ENCODE assay signal across 8 mouse cellular contexts in genomic region chr13:58128768-58129671, GRCm38 (mm10). TPM values are rescaled to one million over a fixed set of nuclear protein-coding genes. Genes with fewer than 3 reads are reported as not detected.
A peak's percentile ranks its signal among the peaks of the same experiment; 100 is the strongest.
DNase-seq lines count a peak whose midpoint lies in the region; ATAC-seq lines count a peak whose summit lies in the region.

No protein-coding gene starts in this region.

- intact Hi-C loops in gastrocnemius, postnatal 36 days (cut with DNase I), result no loop called here
- intact Hi-C loops in left cerebral cortex, postnatal 25 days (cut with DNase I), result no loop called here

- H3K4me3 ChIP-seq in intestine, embryonic 16.5 days (ENCODE audit: low read length), result peak overlapping the region; percentile 98

- H3K9ac ChIP-seq in intestine, embryonic 16.5 days (ENCODE audit: low read depth, low read length), result peak overlapping the region; percentile 99

- under 1% methylated on average over 61 of the region's 83 CpGs for WGBS in intestine, embryonic 16.5 days

- DNase-seq in adrenal gland, adult 8-10 months, result peak; percentile 94
- DNase-seq in embryo, embryonic 11.5 days (ENCODE audit: low read depth, low spot score), result peak; percentile 89
- DNase-seq in gastrocnemius, postnatal 36 days, result peak; percentile 93 to 96
- peak; percentile 95 to 97 for DNase-seq in left cerebral cortex, postnatal 25 days (ENCODE audit: low spot score in 2 of 2)
- peak; percentile 96 for DNase-seq in mesoderm, embryonic 11.5 days (ENCODE audit: low read depth, low spot score)
- DNase-seq in right cerebral cortex, postnatal 25 days, result peak; percentile 98
- peak; percentile 93 to 96 for DNase-seq in urinary bladder, postnatal 36 days (ENCODE audit: low spot score in 2 of 2)

- H3K4me2 ChIP-seq in intestine, embryonic 16.5 days (ENCODE audit: low read depth, low read length), result peak overlapping the region; percentile 50

- peak; percentile 98 for ATAC-seq in intestine, embryonic 16.5 days

- no peaks in the 10 kb centered on the region for H3K27me3 ChIP-seq in intestine, embryonic 16.5 days (replicated peaks; ENCODE audit: control insufficient read depth, insufficient read depth, low read length)

- H3K36me3 ChIP-seq in intestine, embryonic 16.5 days (ENCODE audit: control insufficient read depth, insufficient read depth, low read length), result no peaks in the 10 kb centered on the region

- H3K4me1 ChIP-seq in intestine, embryonic 16.5 days (ENCODE audit: control insufficient read depth, insufficient read depth, low read length), result peaks cover 11% of the 10 kb centered on the region

- peak overlapping the region; percentile 98 for H3K27ac ChIP-seq in intestine, embryonic 16.5 days (ENCODE audit: low read length)

- no peaks in the 10 kb centered on the region for H3K9me3 ChIP-seq in intestine, embryonic 16.5 days (ENCODE audit: control insufficient read depth, low read length)

RNA-seq across cellular contexts. Expression of gene Hnrnpa0, which starts 0.7 kb away (rescaled TPM):
- total RNA-seq in adrenal gland, adult 8-10 months (2022), result 100 to 1,000 TPM; 104 to 131 (median 119) TPM
- 10 to 100 TPM; 30.3 to 36.8 TPM for total RNA-seq in gastrocnemius, postnatal 36 days (2021)
- 20.0 and 20.9 TPM in 2 replicates for polyA plus RNA-seq in intestine, embryonic 16.5 days (2015; fragmentation: Nextera tagmentation; extraction: Ambion mirVana)
- total RNA-seq in left cerebral cortex, postnatal 25 days (2021), result 100 to 1,000 TPM; 112 to 119 TPM

RNA-seq across cellular contexts. Expression of gene Klhl3, which starts 15.6 kb away (rescaled TPM):
- 1 to 10 TPM; 1.1 to 4.2 (median 3.2) TPM for total RNA-seq in adrenal gland, adult 8-10 months (2022)
- under 1 TPM; 0.49 to 0.54 TPM for total RNA-seq in gastrocnemius, postnatal 36 days (2021)
- polyA plus RNA-seq in intestine, embryonic 16.5 days (2015; fragmentation: Nextera tagmentation; extraction: Ambion mirVana), result 1.9 and 2.4 TPM in 2 replicates
- total RNA-seq in left cerebral cortex, postnatal 25 days (2021), result 10 to 100 TPM; 33.3 to 37.3 TPM

RNA-seq across cellular contexts. Expression of gene Idnk, which starts 28.4 kb away (rescaled TPM):
- total RNA-seq in adrenal gland, adult 8-10 months (2022), result 10 to 100 TPM; 59.2 to 71.4 (median 63.6) TPM
- total RNA-seq in gastrocnemius, postnatal 36 days (2021), result 1 to 10 TPM; 8.5 to 8.6 TPM
- 53.8 and 54.1 TPM in 2 replicates for polyA plus RNA-seq in intestine, embryonic 16.5 days (2015; fragmentation: Nextera tagmentation; extraction: Ambion mirVana)
- total RNA-seq in left cerebral cortex, postnatal 25 days (2021), result 10 to 100 TPM; 28.3 to 30.0 TPM

Comparison
In these comparisons a context has a peak if more than half of its experiments do, and no peak if none do; other contexts are left out.
1. Peak in every context shown above with its lines: DNase-seq, ATAC-seq, H3K4me3 ChIP-seq and H3K27ac ChIP-seq.
2. RNA of gene Klhl3, which starts 15.6 kb away (total RNA-seq): 33.3 to 37.3 TPM in left cerebral cortex, postnatal 25 days; 1.1 to 4.2 TPM in adrenal gland, adult 8-10 months and 0.49 to 0.54 TPM in gastrocnemius, postnatal 36 days; every median in the first group is over 4 times any median in the second.